Mouse (Mus musculus) lung, postnatal 0 days (tissue): ENCODE measurements around the gene Nrap.

Source experiments
- CTCF ChIP-seq: IDR thresholded peaks from 2 replicates; pipeline ENCODE4 v1.5.1; 2016; ENCODE audit warnings: antibody characterized with exemption, mild to moderate bottlenecking
- EP300 ChIP-seq: IDR thresholded peaks from 2 replicates; pipeline ENCODE4 v1.6.1; 2016; ENCODE audit warnings: antibody characterized with exemption, mild to moderate bottlenecking, control low read depth

DNA sequence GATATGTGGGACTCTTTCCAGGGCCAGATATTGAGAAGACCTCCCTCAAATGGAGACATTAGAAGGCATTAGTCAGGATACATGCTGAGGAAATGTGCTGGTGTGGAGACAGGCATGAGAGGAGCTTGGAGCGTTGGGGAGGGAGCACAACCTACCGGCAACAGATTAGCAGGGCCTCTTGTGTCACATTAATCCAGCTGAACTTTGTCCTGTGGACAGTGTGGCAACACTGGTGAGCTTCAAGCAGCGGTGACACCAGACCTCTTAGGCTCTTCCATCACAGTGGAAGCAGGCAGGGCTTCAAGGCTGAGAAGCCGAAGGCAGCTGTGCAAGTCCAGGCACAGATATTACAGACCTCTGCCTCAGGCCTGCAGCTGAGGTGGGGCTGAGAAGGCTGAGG lies 111.9 kb downstream of the Nrap start:
- TF ChIP-seq EP300 (no peak), CTCF (no peak)
